Mouse (Mus musculus) intestine, postnatal 0 days (tissue): ENCODE measurements around the gene Hist1h2bp. TPM values are rescaled to one million over a fixed set of nuclear protein-coding genes. Genes with fewer than 3 reads are reported as not detected.
A peak's percentile ranks its signal among the peaks of the same experiment; 100 is the strongest.
"Not testable (repeated sequence)": the region's sequence is repeated elsewhere in the genome, so short reads cannot be mapped to it uniquely, and the experiment has no call there.

ENCODE experiments used
- ATAC-seq: fragments of 200-750 bp; cut with Nextera tagmentation; 2 replicates; pipeline ENCODE4 v1.8.0; 2017; ENCODE audit warnings: mild to moderate bottlenecking, moderate TSS enrichment, moderate library complexity
- H3K27ac ChIP-seq: fragments of 300-500 bp; sonication (generic); 2 replicates; pipeline ENCODE4 v1.5.1; 2014; ENCODE audit warnings: mild to moderate bottlenecking, low read depth, low read length, moderate library complexity
- H3K27me3 ChIP-seq: fragments of 300-500 bp; sonication (generic); replicated peaks from 2 replicates; pipeline ENCODE4 v1.6.1; 2014; ENCODE audit warnings: low read length, mixed read lengths; ENCODE audit not compliant: control insufficient read depth, insufficient read depth
- H3K36me3 ChIP-seq: fragments of 300-500 bp; sonication (generic); 2 replicates; pipeline ENCODE4 v1.6.1; 2014; ENCODE audit warnings: mild to moderate bottlenecking, moderate library complexity; ENCODE audit not compliant: control insufficient read depth, insufficient read depth
- H3K4me1 ChIP-seq: fragments of 300-500 bp; sonication (generic); replicated peaks from 2 replicates; pipeline ENCODE4 v1.6.1; 2014; ENCODE audit warnings: antibody characterized with exemption, low read length, mixed read lengths; ENCODE audit not compliant: control insufficient read depth, insufficient read depth
- H3K4me2 ChIP-seq: fragments of 300-500 bp; sonication (generic); replicated peaks from 2 replicates; pipeline ENCODE4 v1.6.1; 2014; ENCODE audit warnings: low read depth, mild to moderate bottlenecking, moderate library complexity
- H3K4me3 ChIP-seq: fragments of 300-500 bp; sonication (generic); 2 replicates; pipeline ENCODE4 v1.5.1; 2014; ENCODE audit warnings: low read depth, low read length
- H3K9ac ChIP-seq: fragments of 300-500 bp; sonication (generic); 2 replicates; pipeline ENCODE4 v1.6.1; 2014; ENCODE audit warnings: mild to moderate bottlenecking, low read depth, low read length
- H3K9me3 ChIP-seq: fragments of 300-500 bp; sonication (generic); 2 replicates; pipeline ENCODE4 v1.6.1; 2016; ENCODE audit warnings: mixed run types; ENCODE audit not compliant: control insufficient read depth
- CTCF ChIP-seq: sonication (generic); IDR thresholded peaks from 2 replicates; pipeline ENCODE4 v1.5.1; 2016; ENCODE audit warnings: low read depth, mild to moderate bottlenecking, control low read depth, antibody characterized with exemption, moderate library complexity
- WGBS: fragments of 180-500 bp; shearing (Covaris S2); extraction: QIAGEN DNeasy Blood & Tissue Kit; methylation state at CpG from one replicate; pipeline ENCODE4 v1.1.7; 2014; 5-methylcytosine and 5-hydroxymethylcytosine counted together
- polyA plus RNA-seq: library from polyadenylated mRNA; unstranded; fragments of >200 nt; fragmentation: Nextera tagmentation; extraction: Ambion mirVana; gene quantifications from 2 replicates; pipeline ENCODE4 v1.2.1, GENCODE M21; 2015

The Hist1h2bp gene
- polyA plus RNA-seq, 1 experiment from 2014 or later = 1.5 TPM

GRCm38 (mm10) chr13:21751827-21752226 lies 35.4 kb upstream of the Hist1h2bp start:
- Histone ChIP-seq H3K4me1 (no peaks in the 10 kb centered on the region), H3K36me3 (no peaks in the 10 kb centered on the region), H3K9ac (no peak overlapping the region), H3K27ac (no peak overlapping the region), H3K9me3 (no peaks in the 10 kb centered on the region), H3K4me2 (no peak overlapping the region), H3K4me3 (no peak overlapping the region), H3K27me3 (no peaks in the 10 kb centered on the region)
- no peak for ATAC-seq
- no peak for TF ChIP-seq CTCF
- 76% methylated on average over 3 of the region's 3 CpGs for WGBS

GRCm38 (mm10) chr13:21752356-21752755 lies 34.9 kb upstream of the Hist1h2bp start:
- no peaks in the 10 kb centered on the region for H3K4me1 ChIP-seq
- H3K27ac ChIP-seq = no peak overlapping the region
- 41% methylated on average over 3 of the region's 3 CpGs for WGBS
- no peaks in the 10 kb centered on the region for H3K27me3 ChIP-seq
- no peaks in the 10 kb centered on the region for H3K9me3 ChIP-seq
- no peak overlapping the region for H3K4me2 ChIP-seq
- H3K9ac ChIP-seq = no peak overlapping the region
- H3K4me3 ChIP-seq = no peak overlapping the region
- ATAC-seq = no peak
- no peak for TF ChIP-seq CTCF
- H3K36me3 ChIP-seq = no peaks in the 10 kb centered on the region

GRCm38 (mm10) chr13:21753051-21753523 lies 34.2 kb upstream of the Hist1h2bp start:
- no peaks in the 10 kb centered on the region for H3K4me1 ChIP-seq
- H3K9me3 ChIP-seq = no peaks in the 10 kb centered on the region
- H3K36me3 ChIP-seq = no peaks in the 10 kb centered on the region
- peak overlapping the region; percentile 74 for H3K27ac ChIP-seq
- no peak for TF ChIP-seq CTCF
- WGBS = 2% methylated on average over 10 of the region's 10 CpGs
- peak overlapping the region; percentile 75 for H3K4me2 ChIP-seq
- H3K9ac ChIP-seq = no peak overlapping the region
- no peaks in the 10 kb centered on the region for H3K27me3 ChIP-seq
- H3K4me3 ChIP-seq = peak overlapping the region; percentile 42
- ATAC-seq = no peak

- peak within 1 kb of the TSS; percentile 75 for H3K4me2 ChIP-seq
- H3K9ac ChIP-seq = 0 out of 2 replicates have a peak within 1 kb of the TSS, but pooled peaks have one; percentile 5
- peak; percentile 94 for ATAC-seq
- peak within 1 kb of the TSS; percentile 42 for H3K4me3 ChIP-seq
- H3K36me3 ChIP-seq, H3K4me1 ChIP-seq, H3K27me3 ChIP-seq, H3K9me3 ChIP-seq: not testable (repeated sequence)
- TF ChIP-seq CTCF = peak; percentile 54
- under 1% methylated on average over 37 of the region's 50 CpGs for WGBS
- peak within 1 kb of the TSS; percentile 74 for H3K27ac ChIP-seq
Observed at GRCm38 (mm10) chr13:21753524-21754285, 33.6 kb upstream of the Hist1h2bp start, which contains the start of the genes Hist1h2ak and Hist1h2bn. Hist1h2ak (minus strand) TSS chr13:21753827. Hist1h2bn (plus strand) TSS chr13:21754123.

- H3K9me3 ChIP-seq = not testable (repeated sequence)
Observed at GRCm38 (mm10) chr13:21754294-21755001, 32.8 kb upstream of the Hist1h2bp start.

GRCm38 (mm10) chr13:21755707-21756106 lies 31.6 kb upstream of the Hist1h2bp start:
- no peak for ATAC-seq
- Histone ChIP-seq H3K4me2 (no peak overlapping the region), H3K4me1 (no peaks in the 10 kb centered on the region; the same call in 1 of the 2 replicates), H3K9me3 (no peaks in the 10 kb centered on the region), H3K36me3 (no peaks in the 10 kb centered on the region), H3K9ac (no peak overlapping the region), H3K27ac (no peak overlapping the region), H3K4me3 (no peak overlapping the region), H3K27me3 (no peaks in the 10 kb centered on the region)
- WGBS = 67% methylated on average over 1 of the region's 1 CpGs
- TF ChIP-seq CTCF = no peak

More at GRCm38 (mm10) chr13:21754294-21755001, 32.8 kb upstream of the Hist1h2bp start:
- not testable (repeated sequence) for ATAC-seq, H3K4me1 ChIP-seq, H3K27me3 ChIP-seq, H3K36me3 ChIP-seq
- Histone ChIP-seq H3K4me3 (peak overlapping the region; percentile 42), H3K9ac (0 out of 2 replicates have a peak overlapping the region, but pooled peaks have one; percentile 5), H3K4me2 (peak overlapping the region; percentile 75), H3K27ac (peak overlapping the region; percentile 54; the same call in 1 of the 2 replicates)
- WGBS = under 1% methylated on average over 24 of the region's 26 CpGs
